8 mouse cellular contexts compared by ENCODE assay signal in the genomic region with DNA sequence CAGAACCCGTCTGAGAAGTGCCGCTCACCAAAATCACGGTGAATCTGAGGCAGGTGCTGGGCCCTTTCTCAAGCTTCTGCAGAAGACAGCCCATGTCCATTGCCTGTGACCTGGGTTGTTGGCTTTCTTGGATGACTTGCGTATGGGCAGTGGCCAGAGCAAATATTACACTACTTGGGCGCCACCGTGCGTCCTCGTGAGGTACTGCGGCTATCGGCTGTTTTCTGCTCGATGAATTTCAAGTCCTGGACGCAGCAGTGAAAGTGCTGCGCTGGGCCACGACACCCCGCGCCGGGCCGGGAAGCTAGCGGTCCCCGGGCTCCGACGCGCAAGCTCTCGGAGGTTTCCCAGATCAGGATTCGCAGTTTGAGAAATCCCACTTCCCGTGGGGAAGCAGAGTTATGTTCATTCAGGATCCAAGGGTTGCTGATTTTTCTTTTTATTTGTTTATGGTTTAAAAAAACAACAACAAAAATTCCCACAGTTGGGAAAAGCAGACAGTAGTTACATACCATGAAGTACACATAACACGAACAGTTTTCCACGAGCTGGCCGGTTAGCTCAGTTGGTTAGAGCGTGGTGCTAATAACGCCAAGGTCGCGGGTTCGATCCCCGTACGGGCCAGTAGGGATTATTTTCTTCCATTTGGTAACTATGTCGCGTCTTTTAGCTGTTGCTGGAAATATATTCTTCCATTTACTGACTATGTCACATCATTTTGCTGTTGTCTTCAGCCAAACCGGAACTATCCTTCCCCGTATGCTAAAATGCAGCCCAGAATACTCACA. TPM values are rescaled to one million over a fixed set of nuclear protein-coding genes. Genes with fewer than 3 reads are reported as not detected.
DNase-seq lines count a peak whose midpoint lies in the region; ATAC-seq and TF ChIP-seq lines count a peak whose summit lies in the region.

No protein-coding gene starts in this region.

- ATAC-seq in heart, embryonic 12.5 days (ENCODE audit: insufficient number of reproducible peaks, low FRiP score): peak; percentile 83
- ATAC-seq in kidney, postnatal 0 days (replicated peaks; ENCODE audit: low FRiP score, low read depth): peak; percentile 75
- ATAC-seq in liver, embryonic 11.5 days (replicated peaks; ENCODE audit: low FRiP score): peak; percentile 79

- WGBS in heart, embryonic 12.5 days: under 1% methylated on average over 40 of the region's 40 CpGs
- WGBS in kidney, postnatal 0 days: 2% methylated on average over 40 of the region's 40 CpGs
- 1% methylated on average over 40 of the region's 40 CpGs for WGBS in liver, embryonic 11.5 days

- H3K9me3 ChIP-seq in erythroblast, embryonic 14.5 days (ENCODE audit: control insufficient read depth, low read length): no peaks in the 10 kb centered on the region
- H3K9me3 ChIP-seq in heart, embryonic 12.5 days (replicated peaks): no peaks in the 10 kb centered on the region
- no peaks in the 10 kb centered on the region for H3K9me3 ChIP-seq in kidney, postnatal 0 days (replicated peaks; ENCODE audit: low read length)
- H3K9me3 ChIP-seq in liver, embryonic 11.5 days (ENCODE audit: control insufficient read depth, low read length): no peaks in the 10 kb centered on the region

- peak overlapping the region; percentile 66 for H3K4me2 ChIP-seq in heart, embryonic 12.5 days
- H3K4me2 ChIP-seq in kidney, postnatal 0 days (ENCODE audit: low read length): peak overlapping the region; percentile 51
- peak overlapping the region; percentile 73 for H3K4me2 ChIP-seq in liver, embryonic 11.5 days
- H3K4me2 ChIP-seq in myocyte (ENCODE audit: low read depth): peak overlapping the region; percentile 74

- no peaks in the 10 kb centered on the region for H3K36me3 ChIP-seq in C2C12 (ENCODE audit: control insufficient read depth, insufficient read depth)
- H3K36me3 ChIP-seq in erythroblast, embryonic 14.5 days (ENCODE audit: control insufficient read depth): peaks cover 14% of the 10 kb centered on the region
- H3K36me3 ChIP-seq in heart, embryonic 12.5 days: no peaks in the 10 kb centered on the region
- H3K36me3 ChIP-seq in kidney, postnatal 0 days (ENCODE audit: insufficient read depth, low read length): no peaks in the 10 kb centered on the region
- H3K36me3 ChIP-seq in liver, embryonic 11.5 days (ENCODE audit: control insufficient read depth, insufficient read depth, low read length): no peaks in the 10 kb centered on the region
- no peaks in the 10 kb centered on the region for H3K36me3 ChIP-seq in myocyte (ENCODE audit: control insufficient read depth, insufficient read depth)

- H3K4me3 ChIP-seq in C2C12 (ENCODE audit: insufficient read depth, poor library complexity, severe bottlenecking) (peak overlapping the region; percentile 25), myocyte (peak overlapping the region; percentile 24)
- H3K4me3 ChIP-seq in erythroblast, embryonic 14.5 days (replicated peaks): peak overlapping the region; percentile 67
- peak overlapping the region; percentile 60 for H3K4me3 ChIP-seq in heart, embryonic 12.5 days
- peak overlapping the region; percentile 43 for H3K4me3 ChIP-seq in kidney, postnatal 0 days (replicated peaks; ENCODE audit: low read depth, low read length)
- H3K4me3 ChIP-seq in liver, embryonic 11.5 days (ENCODE audit: low read depth, low read length): peak overlapping the region; percentile 67

- peaks cover 56% of the 10 kb centered on the region for H3K4me1 ChIP-seq in erythroblast, embryonic 14.5 days (ENCODE audit: control insufficient read depth)
- H3K4me1 ChIP-seq in heart, embryonic 12.5 days (replicated peaks): peaks cover 1% of the 10 kb centered on the region
- no peaks in the 10 kb centered on the region for H3K4me1 ChIP-seq in kidney, postnatal 0 days (replicated peaks; ENCODE audit: insufficient read depth, low read length)
- H3K4me1 ChIP-seq in liver, embryonic 11.5 days (replicated peaks; ENCODE audit: control insufficient read depth, insufficient read depth, low read length): peaks cover 9% of the 10 kb centered on the region

- no peak for TF ChIP-seq POLR2A in brain, embryonic 14.5 days (IDR thresholded peaks at IDR 0.05; ENCODE audit: borderline replicate concordance, extremely low read depth, insufficient read depth, insufficient read length, poor library complexity, severe bottlenecking)
- no peak for TF ChIP-seq POLR2A in myocyte (IDR thresholded peaks at IDR 0.05; ENCODE audit: insufficient read length, low read depth)

- H3K27me3 ChIP-seq in C2C12 (ENCODE audit: control insufficient read depth, insufficient read depth, insufficient read length) (no peaks in the 10 kb centered on the region), myocyte (ENCODE audit: control insufficient read depth, insufficient read depth, insufficient read length) (no peaks in the 10 kb centered on the region)
- H3K27me3 ChIP-seq in erythroblast, embryonic 14.5 days (ENCODE audit: control insufficient read depth): no peaks in the 10 kb centered on the region
- no peaks in the 10 kb centered on the region for H3K27me3 ChIP-seq in heart, embryonic 12.5 days (replicated peaks)
- no peaks in the 10 kb centered on the region for H3K27me3 ChIP-seq in kidney, postnatal 0 days (ENCODE audit: insufficient read depth, low read length)
- no peaks in the 10 kb centered on the region for H3K27me3 ChIP-seq in liver, embryonic 11.5 days (replicated peaks; ENCODE audit: control insufficient read depth, insufficient read depth, low read length)

- peak overlapping the region; percentile 72 for H3ac ChIP-seq in C2C12 (ENCODE audit: control insufficient read depth, insufficient read length, low read depth)
- H3ac ChIP-seq in myocyte (ENCODE audit: control insufficient read depth, insufficient read length): no peak overlapping the region

- H3K27ac ChIP-seq in heart, embryonic 12.5 days (ENCODE audit: poor library complexity, severe bottlenecking): peak overlapping the region; percentile 85
- peak overlapping the region; percentile 67; the same call in 1 of the 2 replicates for H3K27ac ChIP-seq in kidney, postnatal 0 days
- H3K27ac ChIP-seq in liver, embryonic 11.5 days (ENCODE audit: low read depth, low read length): peak overlapping the region; percentile 79

- no peaks in the 10 kb centered on the region for H3K79me3 ChIP-seq in C2C12 (ENCODE audit: low read depth)

- DNase-seq in brain, embryonic 14.5 days (ENCODE audit: low read depth): peak; percentile 95
- DNase-seq in kidney, postnatal 0 days (ENCODE audit: low spot score): peak; percentile 95
- DNase-seq in liver, embryonic 11.5 days (ENCODE audit: low spot score): peak; percentile 92
- DNase-seq in spleen, postnatal 4 days (ENCODE audit: low spot score in 2 of 2): peak; percentile 97 to 99

- H3K79me2 ChIP-seq in C2C12 (ENCODE audit: control insufficient read depth, insufficient read depth) (no peaks in the 10 kb centered on the region), myocyte (ENCODE audit: control insufficient read depth, insufficient read depth) (no peaks in the 10 kb centered on the region)

- H3K9ac ChIP-seq in heart, embryonic 12.5 days: peak overlapping the region; percentile 78
- H3K9ac ChIP-seq in kidney, postnatal 0 days (ENCODE audit: low read depth, low read length): peak overlapping the region; percentile 57
- peak overlapping the region; percentile 83 for H3K9ac ChIP-seq in liver, embryonic 11.5 days (ENCODE audit: low read depth, low read length)

- TF ChIP-seq CTCF in C2C12 (IDR thresholded peaks at IDR 0.05; ENCODE audit: control insufficient read depth, insufficient read depth, insufficient read length): peak; percentile 93
- peak; percentile 94 for TF ChIP-seq CTCF in brain, embryonic 14.5 days (IDR thresholded peaks at IDR 0.05; ENCODE audit: borderline replicate concordance, extremely low read depth, insufficient read depth, insufficient read length)
- TF ChIP-seq CTCF in kidney, postnatal 0 days (IDR thresholded peaks at IDR 0.05; ENCODE audit: low read depth): peak; percentile 95

RNA-seq across cellular contexts. Expression of a gene that starts 6.5 kb away (rescaled TPM):
- polyA plus RNA-seq in C2C12 (2012; fragmentation: generic; extraction: Trizol) (9.5 TPM), myocyte (2012; fragmentation: generic; extraction: Trizol) (2.2 TPM)
- 8.8 and 13.4 TPM in 2 replicates for polyA plus RNA-seq in brain, embryonic 14.5 days (2012; rRNA removed)
- polyA plus RNA-seq in erythroblast, embryonic 14.5 days (2012): 105 and 181 TPM in 2 replicates
- polyA plus RNA-seq in heart, embryonic 12.5 days (2016; fragmentation: Nextera tagmentation; extraction: Ambion mirVana): 3.7 and 5.0 TPM in 2 replicates
- 4.0 and 4.5 TPM in 2 replicates for polyA plus RNA-seq in kidney, postnatal 0 days (2015; fragmentation: Nextera tagmentation; extraction: Ambion mirVana)
- polyA plus RNA-seq in liver, embryonic 11.5 days (2014; fragmentation: Nextera tagmentation; extraction: Ambion mirVana): 10.7 and 13.3 TPM in 2 replicates

RNA-seq across cellular contexts. Expression of a gene that starts 6.8 kb away (rescaled TPM):
- 12.8 TPM for polyA plus RNA-seq in C2C12 (2012; fragmentation: generic; extraction: Trizol)
- polyA plus RNA-seq in brain, embryonic 14.5 days (2012; rRNA removed): 20.9 and 21.3 TPM in 2 replicates
- 6.1 and 13.9 TPM in 2 replicates for polyA plus RNA-seq in erythroblast, embryonic 14.5 days (2012)
- polyA plus RNA-seq in heart, embryonic 12.5 days (2016; fragmentation: Nextera tagmentation; extraction: Ambion mirVana): 2.3 and 3.6 TPM in 2 replicates
- polyA plus RNA-seq in kidney, postnatal 0 days (2015; fragmentation: Nextera tagmentation; extraction: Ambion mirVana): 4.0 and 4.8 TPM in 2 replicates
- 4.1 and 4.6 TPM in 2 replicates for polyA plus RNA-seq in liver, embryonic 11.5 days (2014; fragmentation: Nextera tagmentation; extraction: Ambion mirVana)
- 8.2 TPM for polyA plus RNA-seq in myocyte (2012; fragmentation: generic; extraction: Trizol)

RNA-seq across cellular contexts. Expression of a gene that starts 12.3 kb away (rescaled TPM):
- 31.8 TPM for polyA plus RNA-seq in C2C12 (2012; fragmentation: generic; extraction: Trizol)
- polyA plus RNA-seq in brain, embryonic 14.5 days (2012; rRNA removed): 20.0 and 40.1 TPM in 2 replicates
- 24.7 and 42.0 TPM in 2 replicates for polyA plus RNA-seq in erythroblast, embryonic 14.5 days (2012)
- polyA plus RNA-seq in heart, embryonic 12.5 days (2016; fragmentation: Nextera tagmentation; extraction: Ambion mirVana): 10.4 and 12.2 TPM in 2 replicates
- 15.3 and 17.2 TPM in 2 replicates for polyA plus RNA-seq in kidney, postnatal 0 days (2015; fragmentation: Nextera tagmentation; extraction: Ambion mirVana)
- 36.9 and 39.3 TPM in 2 replicates for polyA plus RNA-seq in liver, embryonic 11.5 days (2014; fragmentation: Nextera tagmentation; extraction: Ambion mirVana)
- 31.0 TPM for polyA plus RNA-seq in myocyte (2012; fragmentation: generic; extraction: Trizol)

RNA-seq across cellular contexts. Expression of a gene that starts 13.9 kb away (rescaled TPM):
- polyA plus RNA-seq in C2C12 (2012; fragmentation: generic; extraction: Trizol) (9.8 TPM), myocyte (2012; fragmentation: generic; extraction: Trizol) (4.1 TPM)
- polyA plus RNA-seq in brain, embryonic 14.5 days (2012; rRNA removed): 32.1 and 55.3 TPM in 2 replicates
- 9.1 and 21.8 TPM in 2 replicates for polyA plus RNA-seq in erythroblast, embryonic 14.5 days (2012)
- polyA plus RNA-seq in heart, embryonic 12.5 days (2016; fragmentation: Nextera tagmentation; extraction: Ambion mirVana): 11.6 and 14.5 TPM in 2 replicates
- 33.8 and 48.4 TPM in 2 replicates for polyA plus RNA-seq in kidney, postnatal 0 days (2015; fragmentation: Nextera tagmentation; extraction: Ambion mirVana)
- polyA plus RNA-seq in liver, embryonic 11.5 days (2014; fragmentation: Nextera tagmentation; extraction: Ambion mirVana): 26.4 and 36.7 TPM in 2 replicates

RNA-seq across cellular contexts. Expression of a gene that starts 14.1 kb away (rescaled TPM):
- polyA plus RNA-seq in C2C12 (2012; fragmentation: generic; extraction: Trizol) (6.8 TPM), myocyte (2012; fragmentation: generic; extraction: Trizol) (3.4 TPM)
- 20.2 and 23.7 TPM in 2 replicates for polyA plus RNA-seq in brain, embryonic 14.5 days (2012; rRNA removed)
- 17.0 and 19.6 TPM in 2 replicates for polyA plus RNA-seq in erythroblast, embryonic 14.5 days (2012)
- 3.4 and 6.2 TPM in 2 replicates for polyA plus RNA-seq in heart, embryonic 12.5 days (2016; fragmentation: Nextera tagmentation; extraction: Ambion mirVana)
- 8.5 and 10.2 TPM in 2 replicates for polyA plus RNA-seq in kidney, postnatal 0 days (2015; fragmentation: Nextera tagmentation; extraction: Ambion mirVana)
- 11.2 and 13.2 TPM in 2 replicates for polyA plus RNA-seq in liver, embryonic 11.5 days (2014; fragmentation: Nextera tagmentation; extraction: Ambion mirVana)

Comparison
In these comparisons a context has a peak if more than half of its experiments do, and no peak if none do; other contexts are left out.
1. Peak in every context shown above with its lines: DNase-seq, ATAC-seq, H3K4me3 ChIP-seq and H3K27ac ChIP-seq.